Mouse (Mus musculus) megakaryocyte, embryonic 14.5 days (primary cell): ENCODE measurements at regions not wholly inside any gene's neighbourhood (a gene's known extent, or its start where the extent isn't known, plus 50 kb on each side); places are given as distances from the start of the nearest gene placed in this dataset.

ENCODE experiments used
- FLI1 ChIP-seq: IDR thresholded peaks from 2 replicates; pipeline ENCODE4 v1.6.1; 2012; ENCODE audit warnings: low read length, inconsistent platforms, mixed read lengths
- GATA1 ChIP-seq: IDR thresholded peaks from 3 replicates; pipeline ENCODE4 v1.6.1; 2012; ENCODE audit warnings: mixed read lengths, low read length, inconsistent platforms, borderline replicate concordance

DNA sequence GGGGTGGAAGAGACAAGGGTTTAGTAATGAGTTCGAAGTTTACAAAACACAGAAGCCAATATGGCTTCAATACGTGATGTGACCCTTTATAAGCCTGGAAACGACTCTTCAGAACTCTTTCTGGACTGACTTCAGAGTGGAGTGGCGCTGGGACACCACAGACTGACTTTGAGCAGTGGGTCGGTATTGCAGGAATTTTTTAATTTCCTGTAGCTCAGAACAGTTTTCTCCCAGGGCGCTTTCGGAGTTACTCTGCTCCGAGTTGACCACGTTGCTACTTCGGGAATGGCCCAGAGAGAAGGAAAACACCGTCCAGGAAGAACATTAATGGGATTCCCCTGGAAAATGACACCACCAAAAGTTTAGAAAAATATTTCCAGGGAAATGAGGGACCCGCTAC, 129.1 kb downstream of the Emx2 start:
- TF ChIP-seq GATA1 (no peak), FLI1 (no peak)
